ENCODE assay signal across 8 mouse cellular contexts in the genomic region with DNA sequence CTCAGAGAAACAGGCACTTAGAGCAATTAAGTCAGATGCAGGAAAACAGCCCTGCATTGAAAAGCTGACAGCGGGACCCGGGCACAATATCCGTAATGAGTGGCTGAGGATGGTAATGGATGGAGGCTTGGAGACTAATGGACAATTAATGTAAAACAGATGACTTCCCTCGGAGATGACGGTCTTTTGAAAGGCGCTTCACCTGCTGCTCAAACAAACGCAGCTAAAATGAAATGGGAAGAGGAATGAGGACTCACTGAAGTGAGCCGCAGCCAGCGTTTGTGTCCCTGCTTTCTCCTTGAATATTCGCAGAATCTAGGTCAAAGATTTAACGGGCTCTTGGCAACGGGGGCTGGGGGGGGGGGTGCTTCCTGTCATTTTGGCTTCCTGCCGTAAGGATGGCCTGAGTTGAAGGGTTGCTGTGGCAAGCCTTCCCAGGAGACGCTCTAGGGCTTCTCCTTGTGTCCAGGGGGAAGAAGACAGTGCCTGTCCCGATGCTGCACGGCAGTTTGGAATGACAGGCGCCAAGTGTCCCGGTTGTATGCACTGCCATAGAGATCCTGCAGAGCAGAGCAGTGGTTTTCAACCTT.
DNase-seq lines count a peak whose midpoint lies in the region; TF ChIP-seq lines count a peak whose summit lies in the region.

No protein-coding gene starts in this region.

- 11% methylated on average over 18 of the region's 18 CpGs for WGBS in embryonic facial prominence, embryonic 10.5 days
- WGBS in olfactory bulb, adult 2 months: 3% methylated on average over 18 of the region's 18 CpGs

- no peaks in the 10 kb centered on the region for H3K9me3 ChIP-seq in embryonic facial prominence, embryonic 10.5 days

- peaks cover 31% of the 10 kb centered on the region for H3K4me1 ChIP-seq in embryonic facial prominence, embryonic 10.5 days
- peaks cover 12% of the 10 kb centered on the region for H3K4me1 ChIP-seq in olfactory bulb, adult 2 months (ENCODE audit: control insufficient read depth, insufficient read depth, low read length)

- no peak for TF ChIP-seq POLR2A in olfactory bulb, adult 2 months (IDR thresholded peaks at IDR 0.05; ENCODE audit: insufficient read depth, low read depth, low read length)

- peak overlapping the region; percentile 36 for H3K4me3 ChIP-seq in embryonic facial prominence, embryonic 10.5 days
- peak overlapping the region; percentile 29 for H3K4me3 ChIP-seq in olfactory bulb, adult 2 months (ENCODE audit: insufficient read depth, low read depth, low read length)

- intact Hi-C loops in left cerebral cortex, postnatal 10 days (cut with DNase I): no loop called here

- TF ChIP-seq CTCF in olfactory bulb, adult 2 months (IDR thresholded peaks at IDR 0.05; ENCODE audit: insufficient read depth, low read depth, low read length): no peak

- peak; percentile 46 to 56 for DNase-seq in right cerebral cortex, postnatal 10 days (ENCODE audit: low spot score in 2 of 2)
- DNase-seq in right cerebral cortex, postnatal 36 days (ENCODE audit: low spot score in 2 of 2): no peak
- peak; percentile 49 for DNase-seq in embryonic facial prominence, embryonic 10.5 days (ENCODE audit: low spot score)
- DNase-seq in heart, postnatal 4 days: peak; percentile 14
- DNase-seq in left cerebral cortex, postnatal 10 days (ENCODE audit: extremely low spot score in 1 of 2, low spot score in 2 of 2): peak; percentile 14 to 32
- no peak for DNase-seq in natural killer cell, adult 2 months (ENCODE audit: low spot score in 2 of 2)
- no peak for DNase-seq in ovary, postnatal 14 days (ENCODE audit: low spot score)

- H3K36me3 ChIP-seq in embryonic facial prominence, embryonic 10.5 days (replicated peaks): no peaks in the 10 kb centered on the region

- peaks cover 15% of the 10 kb centered on the region for H3K27me3 ChIP-seq in embryonic facial prominence, embryonic 10.5 days (replicated peaks; ENCODE audit: low read depth, poor library complexity, severe bottlenecking)

- no peak overlapping the region for H3K27ac ChIP-seq in embryonic facial prominence, embryonic 10.5 days (replicated peaks)
- peak overlapping the region; percentile 64 for H3K27ac ChIP-seq in olfactory bulb, adult 2 months (ENCODE audit: insufficient read depth, low read depth, low read length)

Comparison
In these comparisons a context has a peak if more than half of its experiments do, and no peak if none do; other contexts are left out.
1. DNase-seq: peak in right cerebral cortex, postnatal 10 days (2 of 2), embryonic facial prominence, embryonic 10.5 days (single experiment), heart, postnatal 4 days (single experiment) and left cerebral cortex, postnatal 10 days (2 of 2); none in right cerebral cortex, postnatal 36 days (0 of 2), natural killer cell, adult 2 months (0 of 2) and ovary, postnatal 14 days (single experiment).